Mouse (Mus musculus) layer of hippocampus, postnatal 36 days (tissue): ENCODE measurements around the gene Srxn1. TPM values are rescaled to one million over a fixed set of nuclear protein-coding genes. Genes with fewer than 3 reads are reported as not detected.
A peak's percentile ranks its signal among the peaks of the same experiment; 100 is the strongest.

ENCODE experiments used
- DNase-seq, 2 experiments: peaks; one replicate each; pipeline ENCODE4 v3.0.0; 2022
- total RNA-seq, 2 experiments: library from RNA; stranded (reverse); gene quantifications; 2 replicates each; pipeline ENCODE4 v1.2.3; 2021

The Srxn1 gene
- total RNA-seq, 2 experiments from 2014 or later = 71.6 to 77.6 TPM

- no peak for DNase-seq
These were observed 15.7 kb upstream of the Srxn1 start for GRCm38 (mm10) chr2:152089581-152089980.

DNA sequence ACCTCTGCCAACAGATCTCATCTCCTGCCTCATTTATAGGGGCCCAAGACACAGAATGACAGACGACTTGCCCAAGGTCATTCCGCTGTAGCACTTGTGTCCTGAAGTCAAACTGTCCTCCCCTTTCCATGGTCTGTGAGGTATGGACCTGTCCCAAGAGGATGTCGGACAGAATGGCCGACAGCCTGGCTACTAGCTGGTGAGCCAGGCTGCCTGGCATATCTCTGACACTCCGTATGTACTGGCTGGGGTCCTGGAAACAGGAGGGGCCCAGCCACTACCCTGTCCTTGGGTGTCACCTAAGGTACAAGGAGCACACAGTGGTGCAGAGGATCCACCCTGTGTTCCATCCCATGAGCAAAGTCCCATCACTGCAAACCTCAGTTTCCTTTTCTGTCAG lies 14.8 kb upstream of the Srxn1 start:
- no peak for DNase-seq

- no peak for DNase-seq
These were observed 13.8 kb upstream of the Srxn1 start for GRCm38 (mm10) chr2:152091342-152092056.

DNA sequence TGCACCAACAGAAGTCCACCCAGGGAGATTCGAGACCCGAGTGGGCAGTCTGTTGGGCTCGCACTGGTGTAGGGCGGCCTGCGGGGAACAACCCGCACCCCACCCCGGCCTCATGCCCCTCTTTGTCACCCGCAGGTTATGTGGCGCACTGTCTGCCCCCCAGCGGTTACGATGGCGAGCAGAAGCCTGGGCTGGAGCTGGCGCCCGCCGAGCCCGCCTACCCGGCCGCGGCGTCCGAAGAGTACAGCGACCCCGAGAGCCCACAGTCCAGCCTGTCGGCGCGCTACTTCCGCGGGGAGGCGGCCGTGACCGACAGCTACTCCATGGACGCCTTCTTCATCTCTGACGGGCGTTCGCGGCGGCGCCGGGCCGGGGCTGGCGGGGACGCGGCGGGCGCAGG lies 12.4 kb upstream of the Srxn1 start:
- DNase-seq = no peak

- peak in 1 of 2 experiments; percentile 48 for DNase-seq
These were observed 11.9 kb upstream of the Srxn1 start for GRCm38 (mm10) chr2:152093356-152093792.

DNA sequence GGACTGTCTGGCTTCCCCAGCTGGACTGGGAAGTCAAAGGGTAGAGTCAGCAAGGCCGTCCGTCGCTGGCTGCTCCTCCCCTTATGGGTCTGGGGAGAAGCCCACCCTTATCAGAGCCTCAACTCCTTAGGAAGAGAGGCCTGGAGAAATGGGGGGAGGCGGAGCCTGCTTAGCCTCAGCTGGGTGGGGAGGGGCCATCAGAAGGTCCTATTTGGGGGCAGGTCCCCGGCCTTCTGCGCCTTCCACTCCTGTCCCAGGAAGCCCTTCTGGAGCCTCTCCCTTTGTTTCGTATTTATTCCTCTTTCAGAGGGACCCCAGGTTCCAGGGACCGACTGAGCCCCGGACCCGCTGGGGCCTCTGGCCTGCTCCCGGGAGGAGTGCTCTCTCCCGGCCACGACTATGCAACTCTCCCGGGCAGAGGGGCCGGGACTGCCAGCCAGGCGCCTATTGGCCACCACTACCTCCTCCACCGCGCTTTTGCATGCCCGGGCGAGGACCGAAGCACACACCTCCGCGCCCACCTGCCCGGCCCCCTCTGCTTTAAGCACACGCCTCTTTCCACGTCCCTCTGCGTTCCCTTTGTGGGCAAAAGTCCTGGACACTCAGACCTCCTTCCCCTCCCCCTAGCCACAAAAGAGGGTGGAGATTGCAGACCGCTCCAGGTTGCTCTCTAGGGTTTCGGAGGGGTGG lies 10.3 kb upstream of the Srxn1 start:
- no peak for DNase-seq

- DNase-seq = no peak
These were observed 8.4 kb upstream of the Srxn1 start for GRCm38 (mm10) chr2:152096922-152097321.

DNA sequence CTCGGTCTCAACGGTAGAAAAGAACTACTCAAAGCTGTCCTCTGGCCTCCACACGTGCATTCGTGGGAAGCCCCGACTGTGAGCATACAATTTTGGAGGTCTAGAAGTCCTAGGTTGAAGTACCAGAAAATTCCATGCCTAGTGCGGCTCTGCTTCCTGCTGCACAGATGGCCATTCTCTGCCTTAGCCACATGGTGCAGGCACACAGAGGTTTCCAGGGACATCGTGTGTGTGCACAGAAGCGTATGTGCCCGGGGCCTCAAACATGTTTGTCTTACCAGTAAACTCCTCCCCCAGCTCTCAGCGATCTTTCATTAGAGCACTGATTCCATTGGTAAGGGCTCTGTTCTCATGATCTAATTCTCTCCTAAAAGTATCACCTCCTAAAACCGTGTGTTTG lies 7.4 kb upstream of the Srxn1 start:
- DNase-seq = no peak

DNA sequence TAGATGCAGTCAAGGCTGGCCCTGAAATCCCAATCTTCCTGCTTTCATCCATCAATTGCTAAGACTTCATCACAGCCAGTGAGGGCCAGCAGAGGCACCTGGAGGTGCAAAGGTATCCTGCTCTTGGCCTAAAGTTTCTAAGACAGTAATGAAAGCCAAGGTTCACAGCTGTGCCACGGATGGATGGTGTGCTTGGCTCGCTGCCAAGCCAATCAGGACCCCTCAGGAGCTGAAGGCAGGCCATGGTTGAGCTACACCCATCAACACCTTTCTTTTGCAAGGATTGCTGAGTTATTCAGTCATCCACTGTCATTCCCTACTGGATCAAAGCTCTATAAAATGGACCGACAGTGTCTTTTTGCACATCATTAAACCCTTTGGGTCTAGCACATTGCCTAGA lies 5.8 kb upstream of the Srxn1 start:
- no peak for DNase-seq

GRCm38 (mm10) chr2:152101761-152102160 lies 3.6 kb upstream of the Srxn1 start:
- DNase-seq = peak in 1 of 2 experiments; percentile 52

DNA sequence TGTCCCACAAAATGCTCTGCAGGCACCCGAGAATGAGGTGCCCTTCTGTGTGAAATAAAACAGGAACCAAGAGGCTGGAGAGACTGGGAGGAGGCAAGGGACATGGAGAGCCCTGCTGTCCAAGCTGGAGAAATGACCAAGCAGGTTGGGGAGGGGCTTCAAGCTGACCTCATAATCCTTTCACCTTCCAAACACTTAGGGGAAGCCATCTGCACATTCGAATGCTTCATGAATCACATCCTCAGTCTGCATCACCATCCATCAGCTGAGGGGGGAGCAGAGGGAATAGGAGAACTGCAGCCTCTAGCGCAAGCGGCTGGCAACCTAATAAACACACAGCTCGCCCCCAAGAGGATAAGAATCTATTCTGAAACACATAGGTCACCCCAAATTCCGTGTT lies 2.9 kb upstream of the Srxn1 start:
- peak; percentile 37 to 45 for DNase-seq

DNA sequence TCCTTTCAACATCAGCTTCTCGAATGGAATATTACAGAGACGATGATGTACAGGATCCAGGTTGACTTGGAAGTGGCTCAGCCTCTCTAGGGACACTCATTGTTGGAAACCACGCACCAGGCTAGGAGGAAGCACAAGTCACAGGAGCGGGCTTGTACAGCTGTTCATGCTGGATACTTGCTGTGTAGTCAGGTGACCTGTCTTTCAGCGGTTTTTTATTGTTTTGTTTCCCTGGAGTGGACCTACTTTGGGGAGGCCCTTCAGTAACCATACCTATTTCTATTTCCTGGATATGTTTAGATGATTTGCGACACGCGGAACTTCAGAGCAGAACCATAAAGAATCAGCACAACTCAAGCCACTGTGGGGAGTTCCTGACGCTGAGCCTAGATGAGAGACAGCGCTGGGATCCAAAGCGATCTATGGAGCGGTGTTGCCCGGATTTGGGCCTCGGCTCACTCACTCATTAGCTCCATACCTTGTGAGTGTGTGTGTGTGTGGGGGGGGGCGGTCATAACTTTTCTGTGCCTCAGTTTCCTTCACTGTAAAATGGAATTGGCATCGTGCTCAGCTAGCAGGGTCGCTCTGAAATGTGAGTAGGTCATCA lies 502 bp upstream of the Srxn1 start:
- DNase-seq = peak in 1 of 2 experiments; percentile 5

- no peak for DNase-seq
These were observed 894 bp downstream of the Srxn1 start for GRCm38 (mm10) chr2:152106225-152106595.

DNA sequence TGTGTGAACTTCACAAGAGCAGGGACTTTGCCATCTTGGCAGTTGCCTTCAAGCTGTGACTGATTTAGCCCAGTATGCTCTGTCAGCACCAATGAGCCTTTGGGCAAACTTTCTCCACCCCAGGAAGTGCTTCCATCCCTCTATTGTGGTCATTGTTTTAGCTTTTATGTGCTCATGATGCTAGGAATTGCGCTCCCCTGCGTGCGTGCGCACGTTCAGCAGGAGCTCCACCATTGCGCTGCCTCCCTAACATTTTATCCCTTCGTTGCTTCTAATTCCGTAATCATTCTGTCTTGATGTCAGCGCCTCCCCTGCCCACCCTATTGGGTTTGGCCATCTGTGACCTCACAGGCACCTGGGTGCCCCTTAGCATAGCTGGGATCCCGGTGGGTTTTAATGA lies 1.3 kb downstream of the Srxn1 start:
- DNase-seq = no peak

- DNase-seq = no peak
These were observed 3.4 kb downstream of the Srxn1 start for GRCm38 (mm10) chr2:152108702-152109101.

DNA sequence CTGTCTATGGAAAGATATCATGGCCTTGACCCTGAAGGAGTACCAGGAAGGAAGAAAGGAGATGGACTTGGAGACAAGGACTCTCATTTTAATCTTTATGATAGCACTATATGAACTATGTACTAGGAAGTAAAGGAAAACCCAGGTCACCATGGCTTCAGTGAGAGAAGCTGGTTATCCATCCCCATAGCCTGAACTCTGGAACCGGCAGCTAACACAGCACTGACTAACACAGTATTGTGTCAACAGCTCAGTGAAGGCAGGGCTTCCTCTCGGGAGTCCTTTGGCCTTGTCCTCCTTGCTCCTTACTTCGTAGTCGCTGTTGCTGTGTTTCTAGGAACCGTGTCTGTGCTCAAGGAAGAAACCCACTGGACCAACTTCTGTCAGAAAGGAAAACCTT lies 4.1 kb downstream of the Srxn1 start:
- DNase-seq = no peak

DNA sequence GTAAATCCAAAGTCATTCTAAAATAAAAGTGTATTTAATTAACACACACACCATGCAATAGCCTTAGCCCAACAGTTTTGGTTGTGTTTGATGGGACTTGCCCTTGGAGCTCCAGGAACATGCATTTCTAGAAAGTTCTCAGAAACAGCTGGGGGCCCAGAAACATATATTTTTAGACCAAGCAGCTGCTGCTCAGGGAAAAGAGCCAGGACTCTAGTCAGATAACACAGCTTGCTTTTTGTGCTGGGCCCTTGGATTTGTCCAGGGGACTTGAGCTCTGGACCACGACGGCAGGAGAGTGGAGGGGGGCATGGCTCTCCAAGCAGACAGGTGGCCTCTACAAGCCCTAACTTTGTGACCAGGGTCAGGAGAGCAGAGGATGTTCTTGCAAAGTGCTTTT lies 6.0 kb downstream of the Srxn1 start:
- DNase-seq = no peak

DNA sequence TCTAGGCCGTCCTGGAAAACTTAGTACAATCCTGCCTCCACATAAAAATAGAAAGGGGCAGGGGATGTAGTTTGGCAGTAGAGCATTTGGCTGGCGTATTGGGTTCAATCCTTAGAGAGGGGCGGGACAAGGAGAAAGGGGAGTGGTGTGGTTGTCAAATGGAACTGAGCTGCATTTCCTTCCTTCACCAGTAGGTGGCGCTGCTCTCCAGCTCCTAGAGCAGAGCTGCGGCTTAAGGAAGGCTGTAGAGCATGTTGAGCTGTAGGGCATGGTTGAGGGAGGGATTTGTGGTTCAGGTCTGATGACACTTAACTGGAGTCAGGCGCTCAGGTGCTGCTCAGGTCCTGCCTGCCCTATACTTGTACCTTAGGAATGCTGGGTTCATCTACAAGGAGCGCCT lies 6.6 kb downstream of the Srxn1 start:
- DNase-seq = peak; percentile 88 to 91

GRCm38 (mm10) chr2:152112490-152112889 lies 7.2 kb downstream of the Srxn1 start:
- DNase-seq = no peak

DNA sequence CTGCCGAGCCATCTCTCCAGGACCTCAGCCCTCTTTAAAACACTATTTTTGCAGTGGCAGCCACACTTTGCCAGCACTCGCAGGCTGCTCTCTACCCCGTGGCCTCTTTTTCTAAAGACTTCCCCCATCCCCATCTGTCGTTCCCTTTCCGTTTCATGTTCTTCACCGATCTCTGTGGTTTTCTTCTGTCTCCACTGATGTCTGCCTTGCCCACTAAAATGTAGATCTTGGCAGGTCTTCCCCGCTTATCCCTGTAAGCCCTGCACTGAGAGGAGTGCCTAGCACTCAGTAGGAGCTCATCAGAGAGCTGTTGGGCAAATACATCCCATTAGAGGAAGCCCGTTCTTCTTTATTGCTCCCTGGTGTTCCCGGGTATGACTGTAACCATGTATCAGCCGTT lies 7.7 kb downstream of the Srxn1 start:
- DNase-seq = no peak

DNA sequence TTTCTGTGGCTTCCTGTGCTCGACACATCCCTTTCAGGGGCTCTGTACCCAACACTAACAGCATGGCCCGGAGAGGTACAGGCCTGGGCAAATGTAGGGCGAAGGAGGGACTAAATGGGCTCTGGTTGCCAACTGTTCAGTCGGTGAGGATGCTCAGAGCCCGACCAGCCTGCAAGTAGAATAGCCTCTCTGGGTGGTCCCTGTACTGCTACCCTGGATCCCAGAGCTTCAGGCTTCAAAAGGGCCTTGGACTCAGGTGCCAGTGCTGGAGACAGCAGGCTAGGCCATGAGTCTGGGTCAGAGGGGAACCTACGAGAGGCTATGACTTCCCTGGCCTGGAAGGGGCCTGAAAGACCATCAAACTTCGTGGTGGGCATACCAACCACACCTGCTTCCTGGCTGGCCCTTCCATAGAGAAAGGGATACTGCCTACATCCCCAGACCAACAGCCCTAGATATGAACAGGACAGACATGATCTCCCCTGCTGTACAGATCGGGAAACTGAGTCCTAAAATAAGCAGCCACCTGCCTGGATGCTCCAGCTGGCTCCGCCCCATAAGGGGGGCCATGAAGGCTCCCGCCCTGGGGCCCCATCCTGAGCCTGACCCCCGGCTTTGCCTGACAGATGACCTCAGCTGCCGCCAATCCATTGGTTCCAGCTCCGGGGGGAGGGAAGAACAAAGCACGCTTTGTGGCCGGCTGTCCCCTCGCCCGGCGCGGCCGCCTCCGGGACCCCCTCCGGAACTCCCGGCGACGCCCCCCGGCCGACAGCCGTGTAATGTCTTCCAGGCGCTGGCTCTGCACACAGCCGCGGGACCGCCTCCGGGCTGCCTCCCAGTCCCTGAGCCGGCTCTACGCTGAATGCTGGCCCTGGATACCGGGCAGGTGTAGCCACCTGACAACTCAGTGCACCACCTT lies 9.0 kb downstream of the Srxn1 start:
- no peak for DNase-seq

DNA sequence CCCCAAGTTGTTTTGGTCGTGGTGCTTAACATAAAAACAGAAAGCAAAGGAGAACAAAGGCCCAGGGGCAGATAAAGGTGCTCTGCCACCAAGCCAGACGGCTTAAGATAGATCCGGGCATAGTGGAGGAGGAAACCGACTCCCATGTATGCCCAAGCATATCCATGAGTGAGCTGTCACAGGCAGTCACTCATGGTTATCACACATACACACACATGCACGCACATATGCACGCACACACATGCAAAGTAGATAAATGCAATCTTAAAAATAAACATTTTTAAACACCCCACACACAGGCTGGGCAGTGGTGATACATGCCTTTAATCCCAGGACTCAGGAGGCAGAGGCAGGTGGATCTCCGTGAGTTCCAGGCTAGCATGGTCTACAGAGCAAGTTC lies 12.4 kb downstream of the Srxn1 start:
- no peak for DNase-seq
